Mouse (Mus musculus): ENCODE data around the gene A2ml1.

GRCm38 (mm10) chr6:128549463-128550452, 31.6 kb downstream of the A2ml1 start:
- TF ChIP-seq CTCF (IDR thresholded peaks at IDR 0.05; ENCODE audit: borderline replicate concordance, control insufficient read depth, extremely low read depth, insufficient read depth, low read length, poor library complexity), result no peak
- TF ChIP-seq POLR2A (IDR thresholded peaks at IDR 0.05; ENCODE audit: control insufficient read depth, extremely low read depth, insufficient read depth, low read length, poor library complexity), result no peak
